Mouse (Mus musculus): ENCODE results near the gene Tubb2a. TPM values are rescaled to one million over a fixed set of nuclear protein-coding genes. Genes with fewer than 3 reads are reported as not detected.
"Not testable (repeated sequence)": the region's sequence is repeated elsewhere in the genome, so short reads cannot be mapped to it uniquely, and the experiment has no call there.

Gene Tubb2a
- polyA plus RNA-seq, 1 experiment from 2014 or later = 2,884 TPM

DNA sequence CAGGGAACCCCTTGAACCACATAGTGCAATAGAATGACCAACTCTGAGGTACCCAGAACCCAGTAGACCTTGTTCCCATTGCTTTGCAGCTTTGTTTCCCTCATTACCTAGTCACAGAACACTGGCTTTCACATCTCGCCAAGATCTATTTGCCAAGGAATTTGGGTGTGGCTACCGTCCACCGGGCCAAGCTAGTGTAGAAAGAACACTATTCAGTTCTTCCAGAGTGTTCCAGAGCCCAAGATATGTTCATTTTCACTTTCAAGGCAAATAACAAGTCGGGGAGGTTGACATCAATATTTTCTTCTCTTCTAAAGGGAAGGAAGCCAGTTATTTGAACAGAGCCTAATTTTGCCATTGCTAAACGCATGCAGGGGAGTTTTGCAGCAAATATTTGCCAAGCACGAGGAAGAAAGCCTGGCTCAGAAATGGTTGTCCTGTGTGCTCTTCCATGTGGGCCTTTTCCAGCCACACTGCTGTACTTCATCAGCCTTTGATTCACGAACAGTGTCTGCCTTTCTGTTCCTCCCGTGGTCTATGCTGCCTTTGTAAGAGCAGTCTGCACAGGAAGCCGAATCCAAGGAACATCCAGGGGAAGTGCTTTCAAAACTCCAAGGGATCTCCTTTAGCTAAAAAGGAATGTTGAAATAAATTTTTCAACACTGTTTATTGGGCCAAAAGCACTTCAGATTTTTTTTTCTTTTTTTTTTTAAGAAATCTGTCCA lies 6.4 kb upstream of the Tubb2a start:
- Histone ChIP-seq H3K36me3 (ENCODE audit: control insufficient read depth, insufficient read depth, low read length) (no peaks in the 10 kb centered on the region), H3K27me3 (ENCODE audit: control insufficient read depth, insufficient read depth, low read length) (no peaks in the 10 kb centered on the region), H3K4me3 (ENCODE audit: low read depth, low read length) (no peak overlapping the region), H3K4me2 (ENCODE audit: low read depth, low read length) (no peak overlapping the region), H3K4me1 (ENCODE audit: control insufficient read depth, insufficient read depth, low read length) (peaks cover 25% of the 10 kb centered on the region), H3K27ac (ENCODE audit: low read depth, low read length) (no peak overlapping the region), H3K9me3 (ENCODE audit: control insufficient read depth, low read length) (no peaks in the 10 kb centered on the region), H3K9ac (replicated peaks; ENCODE audit: low read depth, low read length) (no peak overlapping the region)
- no peak for ATAC-seq (ENCODE audit: low read depth)
- 70% methylated on average over 9 of the region's 9 CpGs for WGBS

GRCm38 (mm10) chr13:34081926-34082325 lies 4.1 kb upstream of the Tubb2a start:
- H3K4me2 ChIP-seq (ENCODE audit: low read depth, low read length) = no peak overlapping the region
- 72% methylated on average over 4 of the region's 4 CpGs for WGBS
- no peaks in the 10 kb centered on the region for H3K36me3 ChIP-seq (ENCODE audit: control insufficient read depth, insufficient read depth, low read length)
- ATAC-seq (ENCODE audit: low read depth) = no peak
- H3K4me3 ChIP-seq (ENCODE audit: low read depth, low read length) = no peak overlapping the region
- no peaks in the 10 kb centered on the region for H3K9me3 ChIP-seq (ENCODE audit: control insufficient read depth, low read length)
- H3K9ac ChIP-seq (replicated peaks; ENCODE audit: low read depth, low read length) = no peak overlapping the region
- H3K27ac ChIP-seq (ENCODE audit: low read depth, low read length) = no peak overlapping the region
- H3K27me3 ChIP-seq (ENCODE audit: control insufficient read depth, insufficient read depth, low read length) = no peaks in the 10 kb centered on the region
- H3K4me1 ChIP-seq (ENCODE audit: control insufficient read depth, insufficient read depth, low read length) = peaks cover 7% of the 10 kb centered on the region

- no peak overlapping the region for H3K4me2 ChIP-seq (ENCODE audit: low read depth, low read length)
- H3K4me1 ChIP-seq (ENCODE audit: control insufficient read depth, insufficient read depth, low read length) = peaks cover 16% of the 10 kb centered on the region
- 95% methylated on average over 3 of the region's 3 CpGs for WGBS
- no peak overlapping the region for H3K9ac ChIP-seq (replicated peaks; ENCODE audit: low read depth, low read length)
- no peak overlapping the region for H3K27ac ChIP-seq (ENCODE audit: low read depth, low read length)
- no peak overlapping the region for H3K4me3 ChIP-seq (ENCODE audit: low read depth, low read length)
- no peak for ATAC-seq (ENCODE audit: low read depth)
- H3K9me3 ChIP-seq (ENCODE audit: control insufficient read depth, low read length) = no peaks in the 10 kb centered on the region
- H3K27me3 ChIP-seq (ENCODE audit: control insufficient read depth, insufficient read depth, low read length) = no peaks in the 10 kb centered on the region
- peaks cover 9% of the 10 kb centered on the region for H3K36me3 ChIP-seq (ENCODE audit: control insufficient read depth, insufficient read depth, low read length)
These were observed 2.0 kb upstream of the Tubb2a start for GRCm38 (mm10) chr13:34079801-34080200.

- 44% methylated on average over 16 of the region's 16 CpGs for WGBS
These were observed 883 bp upstream of the Tubb2a start for GRCm38 (mm10) chr13:34078500-34079280.

GRCm38 (mm10) chr13:34076561-34077491 lies 981 bp downstream of the Tubb2a start:
- peaks cover 18% of the 10 kb centered on the region for H3K36me3 ChIP-seq (ENCODE audit: control insufficient read depth, insufficient read depth, low read length)
- peak overlapping the region; percentile 94 for H3K27ac ChIP-seq (ENCODE audit: low read depth, low read length)
- WGBS = 17% methylated on average over 20 of the region's 20 CpGs
- peak overlapping the region; percentile 84 for H3K4me3 ChIP-seq (ENCODE audit: low read depth, low read length)
- peaks cover 19% of the 10 kb centered on the region for H3K4me1 ChIP-seq (ENCODE audit: control insufficient read depth, insufficient read depth, low read length)
- H3K4me2 ChIP-seq (ENCODE audit: low read depth, low read length) = peak overlapping the region; percentile 61
- peak; percentile 73 for ATAC-seq (ENCODE audit: low read depth)
- H3K27me3 ChIP-seq (ENCODE audit: control insufficient read depth, insufficient read depth, low read length) = no peaks in the 10 kb centered on the region
- H3K9me3 ChIP-seq (ENCODE audit: control insufficient read depth, low read length) = no peaks in the 10 kb centered on the region
- H3K9ac ChIP-seq (replicated peaks; ENCODE audit: low read depth, low read length) = peak overlapping the region; percentile 93

More at GRCm38 (mm10) chr13:34078500-34079280, 883 bp upstream of the Tubb2a start:
- peak overlapping the region; percentile 94; the same call in 1 of the 2 replicates for H3K27ac ChIP-seq (ENCODE audit: low read depth, low read length)
- H3K27me3 ChIP-seq (ENCODE audit: control insufficient read depth, insufficient read depth, low read length) = no peaks in the 10 kb centered on the region
- H3K9ac ChIP-seq (replicated peaks; ENCODE audit: low read depth, low read length) = peak overlapping the region; percentile 93; the same call in 1 of the 2 replicates
- peak overlapping the region; percentile 61 for H3K4me2 ChIP-seq (ENCODE audit: low read depth, low read length)
- ATAC-seq (ENCODE audit: low read depth) = peak; percentile 1; the same call in 1 of the 2 replicates
- H3K9me3 ChIP-seq (ENCODE audit: control insufficient read depth, low read length) = no peaks in the 10 kb centered on the region
- peaks cover 14% of the 10 kb centered on the region for H3K36me3 ChIP-seq (ENCODE audit: control insufficient read depth, insufficient read depth, low read length)
- H3K4me1 ChIP-seq (ENCODE audit: control insufficient read depth, insufficient read depth, low read length) = peaks cover 17% of the 10 kb centered on the region
- peak overlapping the region; percentile 84 for H3K4me3 ChIP-seq (ENCODE audit: low read depth, low read length)

DNA sequence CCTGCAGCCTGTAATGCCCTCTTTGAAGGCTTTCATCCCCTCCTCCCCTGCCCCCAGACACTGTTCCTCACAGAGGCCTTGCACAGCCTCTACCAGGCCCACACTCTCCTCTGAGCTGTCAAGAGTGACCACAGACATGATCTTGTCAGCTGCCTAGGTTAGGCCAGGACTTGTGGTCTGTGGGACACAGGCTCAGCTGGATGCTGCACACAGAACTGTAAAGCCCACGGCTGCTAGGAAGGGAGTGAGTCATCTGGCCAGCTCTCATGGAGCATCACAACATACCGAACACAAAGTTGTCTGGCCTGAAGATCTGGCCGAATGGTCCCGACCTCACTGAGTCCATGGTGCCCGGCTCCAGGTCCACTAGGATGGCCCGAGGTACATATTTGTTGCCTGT lies 1.9 kb downstream of the Tubb2a start:
- H3K36me3 ChIP-seq (ENCODE audit: control insufficient read depth, insufficient read depth, low read length) = peaks cover 18% of the 10 kb centered on the region
- ATAC-seq (ENCODE audit: low read depth); H3K9ac ChIP-seq (replicated peaks; ENCODE audit: low read depth, low read length); H3K9me3 ChIP-seq (ENCODE audit: control insufficient read depth, low read length); H3K27ac ChIP-seq (ENCODE audit: low read depth, low read length); H3K27me3 ChIP-seq (ENCODE audit: control insufficient read depth, insufficient read depth, low read length): not testable (repeated sequence)
- peak overlapping the region; percentile 84 for H3K4me3 ChIP-seq (ENCODE audit: low read depth, low read length)
- H3K4me2 ChIP-seq (ENCODE audit: low read depth, low read length) = peak overlapping the region; percentile 61
- WGBS = 75% methylated on average over 6 of the region's 6 CpGs
- H3K4me1 ChIP-seq (ENCODE audit: control insufficient read depth, insufficient read depth, low read length) = peaks cover 19% of the 10 kb centered on the region

GRCm38 (mm10) chr13:34074441-34074840 lies 3.4 kb downstream of the Tubb2a start:
- not testable (repeated sequence) for H3K27me3 ChIP-seq (ENCODE audit: control insufficient read depth, insufficient read depth, low read length); H3K9me3 ChIP-seq (ENCODE audit: control insufficient read depth, low read length); H3K4me3 ChIP-seq (ENCODE audit: low read depth, low read length); H3K27ac ChIP-seq (ENCODE audit: low read depth, low read length); ATAC-seq (ENCODE audit: low read depth); H3K9ac ChIP-seq (replicated peaks; ENCODE audit: low read depth, low read length); H3K4me2 ChIP-seq (ENCODE audit: low read depth, low read length)
- Histone ChIP-seq H3K36me3 (ENCODE audit: control insufficient read depth, insufficient read depth, low read length) (peaks cover 18% of the 10 kb centered on the region), H3K4me1 (ENCODE audit: control insufficient read depth, insufficient read depth, low read length) (peaks cover 21% of the 10 kb centered on the region)
- 98% methylated on average over 8 of the region's 17 CpGs for WGBS

DNA sequence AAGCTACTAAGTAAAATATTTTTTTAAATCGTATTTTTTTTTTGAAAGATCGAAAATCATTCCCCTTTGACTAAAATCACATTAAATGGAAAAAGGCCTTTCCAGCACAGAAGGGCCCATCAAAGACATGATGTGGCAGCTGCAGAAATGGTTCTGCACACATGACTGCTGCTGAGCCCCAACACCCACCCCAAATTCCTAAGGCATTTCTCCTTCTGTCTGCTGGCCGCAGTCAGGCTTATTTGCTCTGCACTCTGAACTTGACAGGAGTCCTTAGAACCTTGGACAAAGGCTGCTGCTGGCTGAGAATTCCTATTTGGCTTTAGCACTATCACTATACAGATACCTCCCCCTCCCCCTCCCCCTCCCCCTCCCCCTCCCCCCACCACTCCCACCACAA lies 5.0 kb downstream of the Tubb2a start:
- Histone ChIP-seq H3K9ac (replicated peaks; ENCODE audit: low read depth, low read length) (no peak overlapping the region), H3K4me3 (ENCODE audit: low read depth, low read length) (no peak overlapping the region), H3K9me3 (ENCODE audit: control insufficient read depth, low read length) (no peaks in the 10 kb centered on the region), H3K4me1 (ENCODE audit: control insufficient read depth, insufficient read depth, low read length) (peaks cover 17% of the 10 kb centered on the region), H3K27me3 (ENCODE audit: control insufficient read depth, insufficient read depth, low read length) (no peaks in the 10 kb centered on the region), H3K36me3 (ENCODE audit: control insufficient read depth, insufficient read depth, low read length) (peaks cover 18% of the 10 kb centered on the region), H3K27ac (ENCODE audit: low read depth, low read length) (no peak overlapping the region), H3K4me2 (ENCODE audit: low read depth, low read length) (no peak overlapping the region)
- 75% methylated on average over 3 of the region's 3 CpGs for WGBS
- ATAC-seq (ENCODE audit: low read depth) = no peak
